Mouse (Mus musculus) CD8-positive naive resting alpha-beta T cell, adult 2 months (primary cell): ENCODE data around the gene Gimap8.
A peak's percentile ranks its signal among the peaks of the same experiment; 100 is the strongest.

Experiments
- DNase-seq, 2 experiments: peaks; one replicate each; pipeline ENCODE4 v3.0.0; 2022; ENCODE audit warnings: low read depth in 2 of 2, low spot score in 2 of 2

Gene Gimap8

GRCm38 (mm10) chr6:48702146-48702545 lies 55.1 kb downstream of the Gimap8 start:
- no peak for DNase-seq

- DNase-seq: no peak
Observed at GRCm38 (mm10) chr6:48702601-48703000, 55.6 kb downstream of the Gimap8 start.

- DNase-seq: no peak
Observed at GRCm38 (mm10) chr6:48704146-48704545, 57.1 kb downstream of the Gimap8 start.

GRCm38 (mm10) chr6:48706130-48706529 lies 59.1 kb downstream of the Gimap8 start:
- DNase-seq: peak in 1 of 2 experiments; percentile 34
